Mouse (Mus musculus): Measurements from ENCODE around the gene Clmp. TPM values are rescaled to one million over a fixed set of nuclear protein-coding genes. Genes with fewer than 3 reads are reported as not detected.
A peak's percentile ranks its signal among the peaks of the same experiment; 100 is the strongest.

Gene Clmp
- polyA plus RNA-seq (2015; fragmentation: Nextera tagmentation; extraction: Ambion mirVana), result 49.0 and 57.0 TPM in 2 replicates

DNA sequence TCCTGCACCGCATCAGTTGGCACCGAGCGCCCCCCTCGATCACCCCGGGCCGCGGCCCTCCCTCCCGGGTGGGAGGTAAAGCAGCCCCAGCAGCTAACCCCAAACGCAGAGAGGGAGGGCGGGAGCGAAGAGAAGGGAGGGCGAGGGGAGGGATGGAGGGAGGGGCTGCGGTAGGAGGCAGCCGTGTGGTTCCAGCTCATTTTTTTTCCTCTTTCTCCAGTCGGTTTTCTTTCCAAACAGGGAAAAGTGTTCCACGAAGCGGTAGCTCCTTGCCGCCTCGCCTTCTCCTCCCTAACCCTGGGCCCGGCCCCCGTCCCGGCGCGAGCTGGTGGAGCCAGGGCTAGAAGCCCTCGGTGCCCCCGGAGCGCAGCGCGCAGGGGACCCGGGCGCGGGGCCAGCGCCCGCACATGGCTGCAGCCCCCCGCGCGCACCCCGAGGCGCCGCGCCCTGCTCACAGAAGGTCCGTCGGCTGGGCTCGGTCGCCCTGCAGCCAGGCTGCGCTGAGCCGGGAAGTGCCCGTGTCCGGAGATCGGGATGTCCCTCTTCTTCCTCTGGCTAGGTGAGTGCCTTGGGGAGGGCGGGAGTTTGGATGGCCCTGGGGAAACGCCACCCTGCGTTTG lies at the start of gene Clmp:
Gene Clmp (plus strand): TSS at position 162 of the 620 bp plus-strand sequence.
- H3K4me2 ChIP-seq, result peak within 1 kb of the TSS; percentile 64
- peak; percentile 77 for ATAC-seq (replicated peaks)

DNA sequence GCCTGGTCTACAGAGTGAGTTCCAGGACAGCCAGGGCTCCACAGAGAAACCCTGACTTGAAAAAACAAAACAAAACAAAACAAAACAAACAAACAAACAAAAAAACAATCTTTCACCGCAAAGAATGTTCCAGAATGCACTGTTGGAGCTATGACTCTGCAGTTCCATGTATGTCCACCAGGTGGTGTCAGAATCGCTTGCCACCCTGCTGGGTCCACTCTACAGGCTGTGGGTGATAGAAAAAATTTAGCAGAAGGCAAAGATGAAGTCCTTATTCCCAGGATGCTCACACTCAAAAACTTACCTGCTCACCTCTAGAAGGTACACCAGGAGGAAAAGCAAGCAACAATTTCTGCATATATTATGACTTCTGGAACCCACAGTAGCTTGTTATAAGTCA lies 49.7 kb upstream of the Clmp start:
- Histone ChIP-seq H3K9ac (no peak overlapping the region), H3K36me3 (replicated peaks) (no peaks in the 10 kb centered on the region), H3K27ac (no peak overlapping the region), H3K27me3 (replicated peaks) (no peaks in the 10 kb centered on the region), H3K9me3 (no peaks in the 10 kb centered on the region), H3K4me3 (no peak overlapping the region), H3K4me2 (no peak overlapping the region), H3K4me1 (peaks cover 24% of the 10 kb centered on the region)
- 12% methylated on average over 2 of the region's 2 CpGs for WGBS
- no peak for ATAC-seq (replicated peaks)

More for the DNA sequence above, at the start of gene Clmp:
- H3K36me3 ChIP-seq (replicated peaks), result no peaks in the 10 kb centered on the region
- H3K9ac ChIP-seq, result peak within 1 kb of the TSS; percentile 82
- peaks cover 27% of the 10 kb centered on the region for H3K4me1 ChIP-seq
- H3K4me3 ChIP-seq, result peak within 1 kb of the TSS; percentile 68
- no peaks in the 10 kb centered on the region; the same call in 1 of the 2 replicates for H3K27me3 ChIP-seq (replicated peaks)
- H3K9me3 ChIP-seq, result no peaks in the 10 kb centered on the region
- under 1% methylated on average over 52 of the region's 53 CpGs for WGBS
- H3K27ac ChIP-seq, result peak within 1 kb of the TSS; percentile 91

- H3K9me3 ChIP-seq, result no peaks in the 10 kb centered on the region
- no peaks in the 10 kb centered on the region for H3K27me3 ChIP-seq (replicated peaks)
- H3K4me2 ChIP-seq, result peak overlapping the region; percentile 57
- 21% methylated on average over 8 of the region's 8 CpGs for WGBS
- peaks cover 39% of the 10 kb centered on the region for H3K4me1 ChIP-seq
- peak overlapping the region; percentile 85 for H3K27ac ChIP-seq
- peak overlapping the region; percentile 28 for H3K4me3 ChIP-seq
- ATAC-seq (replicated peaks), result peak; percentile 48
- H3K36me3 ChIP-seq (replicated peaks), result no peaks in the 10 kb centered on the region
- peak overlapping the region; percentile 29; the same call in 1 of the 2 replicates for H3K9ac ChIP-seq
These were observed 47.9 kb upstream of the Clmp start for GRCm38 (mm10) chr9:40637705-40638393.

- peak overlapping the region; percentile 85 for H3K27ac ChIP-seq
- peak overlapping the region; percentile 57 for H3K4me2 ChIP-seq
- no peaks in the 10 kb centered on the region for H3K27me3 ChIP-seq (replicated peaks)
- peak; percentile 91 for ATAC-seq (replicated peaks)
- H3K36me3 ChIP-seq (replicated peaks), result no peaks in the 10 kb centered on the region
- 2% methylated on average over 14 of the region's 14 CpGs for WGBS
- no peaks in the 10 kb centered on the region for H3K9me3 ChIP-seq
- peak overlapping the region; percentile 28 for H3K4me3 ChIP-seq
- peaks cover 43% of the 10 kb centered on the region for H3K4me1 ChIP-seq
- peak overlapping the region; percentile 29 for H3K9ac ChIP-seq
These were observed 47.2 kb upstream of the Clmp start for GRCm38 (mm10) chr9:40638394-40639049.

DNA sequence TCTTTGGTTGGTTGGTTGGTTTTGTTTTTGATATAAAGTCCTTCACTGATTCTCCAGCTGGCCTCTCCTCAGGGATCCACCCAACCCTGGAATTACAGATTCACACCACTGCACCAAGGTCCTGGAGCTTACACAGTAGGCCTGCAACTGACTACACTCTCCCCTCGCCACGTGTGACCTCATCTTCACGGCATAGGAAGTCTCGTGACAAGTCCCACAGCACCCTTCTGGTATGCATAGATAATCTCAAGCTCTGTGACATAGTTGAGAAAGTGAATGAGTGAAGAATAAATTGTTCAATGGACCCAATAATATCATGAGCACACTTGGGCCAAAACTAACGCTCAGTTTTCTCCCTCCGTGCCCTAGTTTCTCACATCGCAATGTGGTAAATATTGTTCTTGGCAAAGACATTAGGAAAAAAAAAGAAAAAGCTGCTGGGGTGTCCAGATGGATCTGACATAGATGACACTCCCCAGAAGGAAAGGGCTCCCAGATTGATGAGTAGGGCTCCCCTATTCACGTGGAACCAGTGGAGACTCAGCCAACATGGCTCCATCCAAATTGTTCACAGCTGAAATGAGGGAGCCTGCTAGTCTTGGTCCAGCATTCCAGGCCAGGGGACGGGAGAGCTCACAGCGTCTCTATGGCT lies 46.1 kb upstream of the Clmp start:
- Histone ChIP-seq H3K9ac (no peak overlapping the region), H3K9me3 (no peaks in the 10 kb centered on the region), H3K4me2 (no peak overlapping the region), H3K27ac (0 out of 2 replicates have a peak overlapping the region, but pooled peaks have one; percentile 85), H3K36me3 (replicated peaks) (no peaks in the 10 kb centered on the region), H3K4me1 (peaks cover 45% of the 10 kb centered on the region), H3K27me3 (replicated peaks) (no peaks in the 10 kb centered on the region), H3K4me3 (no peak overlapping the region)
- WGBS, result 79% methylated on average over 10 of the region's 10 CpGs
- no peak for ATAC-seq (replicated peaks)

DNA sequence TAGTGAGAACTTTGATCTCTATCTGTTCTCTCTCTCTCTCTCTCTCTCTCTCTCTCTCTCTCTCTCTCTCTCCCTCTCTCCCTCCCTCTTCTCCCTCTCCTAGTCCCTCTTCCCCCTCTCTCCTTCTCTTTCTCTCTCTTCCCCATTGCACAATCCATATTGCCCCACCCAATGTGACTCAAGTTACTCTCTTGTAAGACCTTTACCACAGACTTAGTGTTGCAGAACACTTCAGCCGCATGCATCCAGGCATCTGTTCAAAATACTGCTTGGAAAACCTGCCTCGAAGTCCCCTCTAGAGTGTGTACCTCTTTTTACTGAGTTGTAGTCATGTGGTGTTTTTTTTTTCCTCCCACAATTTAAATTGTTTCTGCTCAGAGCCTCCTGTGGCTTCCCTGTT lies 44.4 kb upstream of the Clmp start:
- H3K4me3 ChIP-seq, result no peak overlapping the region
- H3K27ac ChIP-seq, result no peak overlapping the region
- H3K4me2 ChIP-seq, result no peak overlapping the region
- no peak for ATAC-seq (replicated peaks)
- peaks cover 45% of the 10 kb centered on the region for H3K4me1 ChIP-seq
- 69% methylated on average over 2 of the region's 2 CpGs for WGBS
- no peaks in the 10 kb centered on the region for H3K27me3 ChIP-seq (replicated peaks)
- H3K9ac ChIP-seq, result no peak overlapping the region
- no peaks in the 10 kb centered on the region for H3K36me3 ChIP-seq (replicated peaks)
- H3K9me3 ChIP-seq, result no peaks in the 10 kb centered on the region

DNA sequence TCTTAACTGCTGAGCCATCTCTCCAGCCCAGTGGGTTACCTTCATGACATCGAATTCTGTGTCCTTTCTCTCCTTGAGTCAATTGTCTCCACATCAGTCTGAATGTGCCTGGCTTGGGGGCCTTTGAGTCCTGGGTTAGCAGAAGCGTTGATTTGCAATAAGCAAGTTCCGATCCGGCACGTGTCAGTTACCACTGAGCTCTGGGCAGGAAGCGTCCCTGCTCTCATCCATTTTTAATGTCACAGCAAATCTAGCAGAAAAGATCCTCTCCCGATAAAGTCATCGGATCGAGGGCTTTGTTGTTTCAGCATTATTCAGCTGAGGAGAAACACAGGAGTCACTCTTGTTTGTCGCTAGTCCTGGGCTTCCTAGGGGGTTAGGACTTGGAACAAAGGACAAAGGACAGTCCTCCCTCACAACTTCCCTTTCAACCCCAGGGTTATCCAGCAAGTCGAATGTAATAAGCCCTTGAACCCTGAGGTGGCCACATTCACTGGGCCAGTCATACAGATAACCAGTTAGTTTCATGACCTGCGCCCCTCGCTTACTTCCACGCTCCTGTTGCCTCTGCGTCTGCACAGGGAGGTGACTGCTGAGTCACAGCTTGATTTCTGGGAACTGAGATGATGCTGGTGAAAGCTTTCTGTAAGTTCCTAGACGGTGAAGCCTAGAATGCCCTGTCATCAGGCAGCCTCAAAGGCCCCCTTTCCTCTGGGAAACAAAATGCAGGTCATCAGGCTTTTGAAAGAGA lies 43.1 kb upstream of the Clmp start:
- no peaks in the 10 kb centered on the region for H3K27me3 ChIP-seq (replicated peaks)
- H3K4me1 ChIP-seq, result peaks cover 37% of the 10 kb centered on the region
- H3K9ac ChIP-seq, result no peak overlapping the region
- H3K4me2 ChIP-seq, result no peak overlapping the region
- ATAC-seq (replicated peaks), result no peak
- no peaks in the 10 kb centered on the region for H3K9me3 ChIP-seq
- H3K4me3 ChIP-seq, result no peak overlapping the region
- peak overlapping the region; percentile 75 for H3K27ac ChIP-seq
- H3K36me3 ChIP-seq (replicated peaks), result no peaks in the 10 kb centered on the region
- WGBS, result 7% methylated on average over 16 of the region's 16 CpGs

DNA sequence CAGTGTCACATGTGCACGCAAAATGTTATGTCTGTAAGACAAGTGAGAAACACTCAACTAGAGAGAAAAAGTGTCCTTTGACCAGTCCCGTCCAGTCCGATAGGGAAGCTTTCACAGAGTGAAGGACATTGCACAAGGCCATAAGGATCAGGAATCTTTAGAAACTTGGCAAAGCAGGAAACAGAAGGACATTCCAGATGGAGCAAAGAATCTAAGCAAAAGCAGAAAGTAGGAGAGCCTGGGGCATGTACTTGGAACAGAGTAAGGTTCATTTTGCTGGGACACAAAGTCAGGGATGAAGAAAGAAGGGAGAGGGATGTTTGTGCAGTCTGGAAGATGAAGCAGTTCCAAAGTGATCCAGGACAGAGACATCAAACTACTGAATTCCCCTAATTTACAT lies 36.3 kb upstream of the Clmp start:
- no peaks in the 10 kb centered on the region for H3K9me3 ChIP-seq
- H3K4me3 ChIP-seq, result no peak overlapping the region
- no peak overlapping the region for H3K27ac ChIP-seq
- 92% methylated on average over 3 of the region's 3 CpGs for WGBS
- no peak overlapping the region for H3K4me2 ChIP-seq
- no peaks in the 10 kb centered on the region for H3K36me3 ChIP-seq (replicated peaks)
- no peaks in the 10 kb centered on the region for H3K27me3 ChIP-seq (replicated peaks)
- H3K9ac ChIP-seq, result no peak overlapping the region
- no peaks in the 10 kb centered on the region for H3K4me1 ChIP-seq
- no peak for ATAC-seq (replicated peaks)

GRCm38 (mm10) chr9:40649983-40650382 lies 35.8 kb upstream of the Clmp start:
- H3K4me3 ChIP-seq, result no peak overlapping the region
- H3K4me2 ChIP-seq, result no peak overlapping the region
- WGBS, result 68% methylated on average over 6 of the region's 6 CpGs
- no peak overlapping the region for H3K27ac ChIP-seq
- ATAC-seq (replicated peaks), result no peak
- H3K27me3 ChIP-seq (replicated peaks), result no peaks in the 10 kb centered on the region
- H3K36me3 ChIP-seq (replicated peaks), result no peaks in the 10 kb centered on the region
- H3K9me3 ChIP-seq, result no peaks in the 10 kb centered on the region
- no peak overlapping the region for H3K9ac ChIP-seq
- no peaks in the 10 kb centered on the region for H3K4me1 ChIP-seq

GRCm38 (mm10) chr9:40651239-40651859 lies 34.4 kb upstream of the Clmp start:
- H3K9ac ChIP-seq, result no peak overlapping the region
- no peak overlapping the region for H3K4me2 ChIP-seq
- no peaks in the 10 kb centered on the region for H3K36me3 ChIP-seq (replicated peaks)
- ATAC-seq (replicated peaks), result no peak
- no peak overlapping the region for H3K4me3 ChIP-seq
- H3K4me1 ChIP-seq, result no peaks in the 10 kb centered on the region
- H3K9me3 ChIP-seq, result no peaks in the 10 kb centered on the region
- H3K27ac ChIP-seq, result no peak overlapping the region
- 85% methylated on average over 4 of the region's 4 CpGs for WGBS
- H3K27me3 ChIP-seq (replicated peaks), result no peaks in the 10 kb centered on the region

- Histone ChIP-seq H3K36me3 (replicated peaks) (no peaks in the 10 kb centered on the region), H3K9me3 (no peaks in the 10 kb centered on the region), H3K9ac (no peak overlapping the region), H3K4me3 (no peak overlapping the region), H3K27me3 (replicated peaks) (no peaks in the 10 kb centered on the region), H3K4me1 (no peaks in the 10 kb centered on the region), H3K4me2 (no peak overlapping the region), H3K27ac (no peak overlapping the region)
- WGBS, result 55% methylated on average over 9 of the region's 9 CpGs
- ATAC-seq (replicated peaks), result no peak
These were observed 33.0 kb upstream of the Clmp start for GRCm38 (mm10) chr9:40652757-40653156.
